Mouse (Mus musculus) myocyte (in vitro differentiated cells): ENCODE measurements around the gene Psmc3. TPM values are rescaled to one million over a fixed set of nuclear protein-coding genes. Genes with fewer than 3 reads are reported as not detected.
A peak's percentile ranks its signal among the peaks of the same experiment; 100 is the strongest.

Experiments used
- H3K27me3 ChIP-seq: one replicate; pipeline ENCODE4 v1.6.1; 2011; ENCODE audit not compliant: control insufficient read depth, insufficient read depth, insufficient read length
- H3K36me3 ChIP-seq: one replicate; pipeline ENCODE4 v1.6.1; 2011; ENCODE audit not compliant: control insufficient read depth, insufficient read depth
- H3K4me2 ChIP-seq: one replicate; pipeline ENCODE4 v1.6.1; 2011; ENCODE audit warnings: low read depth, control low read depth
- H3K4me3 ChIP-seq: one replicate; pipeline ENCODE4 v1.5.1; 2011; ENCODE audit warnings: mild to moderate bottlenecking, control low read depth, moderate library complexity
- H3K79me2 ChIP-seq: one replicate; pipeline ENCODE4 v1.6.1; 2011; ENCODE audit not compliant: control insufficient read depth, insufficient read depth
- H3ac ChIP-seq: one replicate; pipeline ENCODE4 v1.6.1; 2011; ENCODE audit not compliant: control insufficient read depth, insufficient read length
- CEBPB ChIP-seq: IDR thresholded peaks from 2 replicates; pipeline ENCODE4 v1.6.1; 2011; ENCODE audit warnings: mild to moderate bottlenecking, moderate library complexity; ENCODE audit not compliant: poor library complexity, insufficient read depth, severe bottlenecking
- E2F4 ChIP-seq: IDR thresholded peaks from one replicate; pipeline ENCODE4 v1.6.1; 2011; ENCODE audit warnings: mild to moderate bottlenecking, control low read depth, moderate library complexity; ENCODE audit not compliant: insufficient read depth
- MAX ChIP-seq: IDR thresholded peaks from one replicate; pipeline ENCODE4 v1.6.1; 2011; ENCODE audit warnings: low read depth, mild to moderate bottlenecking, control low read depth
- MYOD1 ChIP-seq, 3 experiments: IDR thresholded peaks; one replicate each; pipeline ENCODE4 v1.6.1; 2011; ENCODE audit warnings: control low read depth in 2 of 3, low read depth in 2 of 3, mild to moderate bottlenecking in 2 of 3, moderate library complexity in 1 of 3; ENCODE audit not compliant: insufficient read length in 2 of 3, control insufficient read depth in 1 of 3
- MYOG ChIP-seq, 3 experiments: IDR thresholded peaks; one replicate each; pipeline ENCODE4 v1.6.1; 2011; ENCODE audit warnings: control low read depth in 2 of 3, low read depth in 2 of 3, mild to moderate bottlenecking in 2 of 3; ENCODE audit not compliant: insufficient read length in 2 of 3, control insufficient read depth in 1 of 3, insufficient read depth in 1 of 3
- POLR2A ChIP-seq: IDR thresholded peaks from one replicate; pipeline ENCODE4 v1.6.1; 2011; ENCODE audit warnings: low read depth, mild to moderate bottlenecking, control low read depth, moderate library complexity; ENCODE audit not compliant: insufficient read length
- POLR2AphosphoS2 ChIP-seq: IDR thresholded peaks from one replicate; pipeline ENCODE4 v1.6.1; 2011; ENCODE audit warnings: low read depth, control low read depth; ENCODE audit not compliant: insufficient read length
- REST ChIP-seq: IDR thresholded peaks from one replicate; pipeline ENCODE4 v1.6.1; 2011; ENCODE audit warnings: mild to moderate bottlenecking, control low read depth, moderate library complexity; ENCODE audit not compliant: insufficient read depth, insufficient read length
- SRF ChIP-seq: IDR thresholded peaks from one replicate; pipeline ENCODE4 v1.6.1; 2011; ENCODE audit warnings: low read depth; ENCODE audit not compliant: control insufficient read depth, insufficient read length
- TCF12 ChIP-seq: IDR thresholded peaks from one replicate; pipeline ENCODE4 v1.6.1; 2011; ENCODE audit warnings: mild to moderate bottlenecking, control low read depth; ENCODE audit not compliant: poor library complexity, insufficient read depth, severe bottlenecking
- TCF3 ChIP-seq: IDR thresholded peaks from one replicate; pipeline ENCODE4 v1.6.1; 2011; ENCODE audit warnings: low read depth, control low read depth; ENCODE audit not compliant: insufficient read length
- USF1 ChIP-seq: IDR thresholded peaks from one replicate; pipeline ENCODE4 v1.6.1; 2011; ENCODE audit warnings: low read depth, mild to moderate bottlenecking, control low read depth, moderate library complexity
- polyA plus RNA-seq: library from polyadenylated mRNA; unstranded; fragments of >200 nt; fragmentation: generic; extraction: Trizol; gene quantifications from one replicate; pipeline ENCODE4 v1.2.1, GENCODE M21; 2012; ENCODE audit warnings: missing spikeins

Gene Psmc3
- polyA plus RNA-seq, 1 experiment: 688 TPM

DNA sequence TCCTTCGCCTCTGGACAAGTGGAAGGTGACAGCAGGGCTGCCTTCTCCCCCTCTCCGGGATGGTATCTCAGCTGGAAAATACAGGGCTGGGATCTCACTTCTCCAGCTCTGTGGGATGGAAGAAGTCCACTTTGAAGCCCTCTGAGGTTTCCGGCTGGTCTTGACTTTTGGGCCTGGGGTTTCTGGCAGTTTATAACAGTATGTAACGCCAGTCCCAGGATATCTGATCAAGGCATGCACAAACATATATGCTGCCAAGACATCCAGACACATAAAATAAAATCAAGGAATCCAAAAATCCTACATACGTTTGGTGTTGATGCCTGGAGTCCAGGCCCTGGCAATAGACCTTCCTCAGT lies 25.2 kb downstream of the Psmc3 start:
- no peaks in the 10 kb centered on the region for H3K79me2 ChIP-seq
- H3K27me3 ChIP-seq: no peaks in the 10 kb centered on the region
- no peak overlapping the region for H3ac ChIP-seq
- peak overlapping the region; percentile 34 for H3K4me2 ChIP-seq
- no peaks in the 10 kb centered on the region for H3K36me3 ChIP-seq
- TF ChIP-seq E2F4: no peak
- H3K4me3 ChIP-seq: no peak overlapping the region

DNA sequence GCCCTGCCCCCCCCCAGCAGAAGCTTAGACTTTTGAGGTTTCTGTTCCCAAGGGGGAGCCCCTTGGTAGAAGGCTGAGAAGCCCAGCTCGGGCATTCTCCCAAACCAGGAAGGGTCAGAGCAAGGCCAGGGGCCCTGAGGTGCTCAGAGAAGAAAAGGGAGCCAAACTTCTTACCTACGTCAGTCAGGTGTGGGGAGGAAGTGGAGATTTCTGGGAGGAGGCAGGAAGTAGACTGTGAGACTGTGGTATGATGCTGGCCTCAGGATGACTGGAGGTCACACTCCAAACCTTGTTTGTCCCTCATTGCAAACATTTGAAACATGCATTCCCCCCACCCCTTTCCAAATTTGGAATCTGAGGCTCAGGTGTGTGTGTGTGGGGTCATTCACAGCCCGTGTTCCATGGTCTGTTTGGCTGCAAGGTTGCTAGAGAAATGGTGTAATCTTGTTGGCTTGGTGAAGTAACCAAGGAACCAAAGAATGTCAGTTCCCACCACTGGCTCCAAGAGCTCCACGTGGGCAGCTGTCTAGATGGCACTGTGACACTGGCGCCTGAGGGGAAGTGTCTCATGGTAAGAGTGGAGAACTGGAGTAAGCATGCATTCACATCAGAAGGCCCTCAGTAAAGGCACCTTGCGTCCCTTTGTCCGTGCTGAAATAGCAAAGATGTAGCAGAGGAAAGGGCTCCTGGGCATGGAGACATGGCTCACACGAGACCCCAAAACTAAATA lies 27.1 kb downstream of the Psmc3 start:
- H3ac ChIP-seq: no peak overlapping the region
- no peaks in the 10 kb centered on the region for H3K36me3 ChIP-seq
- H3K79me2 ChIP-seq: no peaks in the 10 kb centered on the region
- no peak overlapping the region for H3K4me2 ChIP-seq
- no peak for TF ChIP-seq TCF3
- no peak for TF ChIP-seq CEBPB
- no peak for TF ChIP-seq POLR2A
- no peak for TF ChIP-seq USF1
- TF ChIP-seq SRF: no peak
- TF ChIP-seq POLR2AphosphoS2: no peak
- TF ChIP-seq MAX: no peak
- no peak for TF ChIP-seq TCF12
- no peak for TF ChIP-seq E2F4
- TF ChIP-seq MYOG (IDR thresholded peaks at IDR 0.05; ENCODE audit: control insufficient read depth in 1 of 3, insufficient read depth in 1 of 3, insufficient read length in 2 of 3, low read depth in 2 of 3): no peak
- no peak for TF ChIP-seq MYOD1 (IDR thresholded peaks at IDR 0.05; ENCODE audit: control insufficient read depth in 1 of 3, insufficient read length in 2 of 3, low read depth in 2 of 3)
- no peak for TF ChIP-seq REST
- no peaks in the 10 kb centered on the region for H3K27me3 ChIP-seq
- H3K4me3 ChIP-seq: no peak overlapping the region

DNA sequence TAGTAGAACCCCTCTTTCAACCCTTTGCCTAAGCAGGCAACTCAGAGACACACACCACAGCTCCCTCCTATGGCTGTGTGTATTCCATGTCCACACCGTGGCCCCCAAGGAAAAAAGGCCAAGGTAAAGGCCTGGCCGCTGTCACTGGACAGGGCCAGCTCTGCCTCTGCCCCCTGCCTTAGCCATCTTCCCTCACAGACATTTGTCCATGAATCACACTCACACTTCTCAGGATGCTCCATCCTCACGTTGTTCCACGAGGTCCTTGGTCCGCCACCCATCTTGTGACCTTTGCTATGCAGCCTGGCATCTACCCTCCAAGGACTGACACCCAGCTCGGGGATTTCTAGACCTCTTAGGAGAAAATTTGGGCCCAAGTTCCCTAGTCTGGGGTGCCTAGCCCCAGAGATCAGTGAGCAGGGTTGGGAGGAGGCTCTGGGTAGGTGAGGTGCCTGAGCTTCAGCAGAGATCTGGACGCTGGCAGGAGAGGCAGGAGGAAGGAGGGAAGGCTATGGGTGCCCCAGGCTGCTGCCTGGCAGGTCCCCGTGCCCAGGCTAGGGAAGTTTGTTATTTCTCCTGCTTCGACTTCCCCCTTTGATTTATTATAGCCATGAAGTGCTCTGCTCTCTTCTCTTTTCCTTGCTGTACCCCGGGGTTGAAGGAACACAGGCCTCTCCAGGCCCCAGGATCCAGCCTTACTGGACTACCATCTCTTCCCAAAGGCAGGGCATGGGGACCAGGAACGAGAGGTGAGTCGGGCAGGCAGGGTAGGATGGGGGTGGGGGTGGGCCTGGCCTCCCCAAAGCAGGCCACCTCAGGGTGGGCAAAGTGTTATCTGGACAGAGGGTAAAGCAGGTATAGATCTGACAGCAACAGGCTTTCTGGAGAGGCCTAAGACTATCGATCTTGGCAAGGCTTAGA lies 28.2 kb downstream of the Psmc3 start, which contains the start of gene Spi1:
Spi1 (plus strand) TSS at position 616 of the 921 bp plus-strand sequence.
- Histone ChIP-seq H3ac (no peak within 1 kb of the TSS), H3K4me3 (no peak within 1 kb of the TSS), H3K79me2 (no peaks in the 10 kb centered on the region), H3K4me2 (no peak within 1 kb of the TSS), H3K27me3 (no peaks in the 10 kb centered on the region), H3K36me3 (no peaks in the 10 kb centered on the region)
- TF ChIP-seq POLR2A (no peak), REST (no peak), TCF12 (no peak), MAX (no peak), SRF (no peak), MYOD1 (IDR thresholded peaks at IDR 0.05; ENCODE audit: control insufficient read depth in 1 of 3, insufficient read length in 2 of 3, low read depth in 2 of 3) (no peak), POLR2AphosphoS2 (no peak), CEBPB (no peak), E2F4 (no peak), USF1 (no peak), TCF3 (no peak), MYOG (IDR thresholded peaks at IDR 0.05; ENCODE audit: control insufficient read depth in 1 of 3, insufficient read depth in 1 of 3, insufficient read length in 2 of 3, low read depth in 2 of 3) (no peak)

DNA sequence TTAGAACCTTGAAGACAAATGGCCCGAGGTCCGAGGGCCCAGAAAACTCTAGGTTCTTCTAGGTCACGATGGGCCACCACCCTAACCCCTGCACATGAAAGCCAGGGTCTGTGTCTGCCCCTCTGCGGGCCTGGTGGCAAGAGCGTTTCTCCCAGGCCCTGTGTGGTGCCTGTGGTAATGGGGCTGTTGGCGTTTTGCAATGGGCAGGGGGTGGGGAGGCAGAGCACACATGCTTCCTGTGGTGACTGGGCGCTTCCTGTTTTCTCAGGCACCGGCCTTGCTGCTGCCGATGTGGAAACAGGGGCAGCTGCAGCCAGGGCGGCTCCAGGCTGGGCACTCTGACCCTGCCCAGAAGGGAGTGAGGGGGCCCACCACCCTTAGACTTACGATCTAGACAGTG lies 29.0 kb downstream of the Psmc3 start:
- H3ac ChIP-seq: no peak overlapping the region
- no peaks in the 10 kb centered on the region for H3K36me3 ChIP-seq
- H3K4me3 ChIP-seq: no peak overlapping the region
- H3K27me3 ChIP-seq: no peaks in the 10 kb centered on the region
- TF ChIP-seq TCF12: no peak
- TF ChIP-seq MYOD1 (IDR thresholded peaks at IDR 0.05; ENCODE audit: control insufficient read depth in 1 of 3, insufficient read length in 2 of 3, low read depth in 2 of 3): peak in 1 of 3 experiments; percentile 67
- no peak for TF ChIP-seq SRF
- peak in 1 of 3 experiments; percentile 65 for TF ChIP-seq MYOG (IDR thresholded peaks at IDR 0.05; ENCODE audit: control insufficient read depth in 1 of 3, insufficient read depth in 1 of 3, insufficient read length in 2 of 3, low read depth in 2 of 3)
- no peak for TF ChIP-seq USF1
- H3K4me2 ChIP-seq: no peak overlapping the region
- no peaks in the 10 kb centered on the region for H3K79me2 ChIP-seq
